Mouse (Mus musculus): ENCODE data around the gene Hoxd10. TPM values are rescaled to one million over a fixed set of nuclear protein-coding genes. Genes with fewer than 3 reads are reported as not detected.

Hoxd10 gene
- polyA plus RNA-seq, 1 experiment from 2014 or later = not detected

- Histone ChIP-seq H3K9me3 (no peaks in the 10 kb centered on the region), H3K4me1 (peaks cover 7% of the 10 kb centered on the region; the same call in 1 of the 2 replicates)
Measured at GRCm38 (mm10) chr2:74677106-74677505, 14.6 kb upstream of the Hoxd10 start.

GRCm38 (mm10) chr2:74678891-74679595, 12.7 kb upstream of the Hoxd10 start, which contains the start of gene Hoxd11:
TSS of gene Hoxd11 (plus strand) at chr2:74679557.
- 1% methylated on average over 15 of the region's 15 CpGs for WGBS
- no peak within 1 kb of the TSS for H3K4me3 ChIP-seq
- no peak within 1 kb of the TSS for H3K4me2 ChIP-seq
- H3K27ac ChIP-seq = no peak within 1 kb of the TSS
- H3K27me3 ChIP-seq (replicated peaks) = peaks cover 99% of the 10 kb centered on the region
- ATAC-seq (replicated peaks) = no peak
- H3K4me1 ChIP-seq = peaks cover 10% of the 10 kb centered on the region; the same call in 1 of the 2 replicates
- H3K9ac ChIP-seq = no peak within 1 kb of the TSS
- no peaks in the 10 kb centered on the region for H3K36me3 ChIP-seq (replicated peaks)
- no peaks in the 10 kb centered on the region for H3K9me3 ChIP-seq

More at GRCm38 (mm10) chr2:74677106-74677505, 14.6 kb upstream of the Hoxd10 start:
- H3K4me2 ChIP-seq = no peak overlapping the region
- no peaks in the 10 kb centered on the region for H3K36me3 ChIP-seq (replicated peaks)
- H3K9ac ChIP-seq = no peak overlapping the region
- peaks cover 100% of the 10 kb centered on the region for H3K27me3 ChIP-seq (replicated peaks)
- 14% methylated on average over 2 of the region's 2 CpGs for WGBS
- no peak for ATAC-seq (replicated peaks)
- no peak overlapping the region for H3K4me3 ChIP-seq
- H3K27ac ChIP-seq = no peak overlapping the region

DNA sequence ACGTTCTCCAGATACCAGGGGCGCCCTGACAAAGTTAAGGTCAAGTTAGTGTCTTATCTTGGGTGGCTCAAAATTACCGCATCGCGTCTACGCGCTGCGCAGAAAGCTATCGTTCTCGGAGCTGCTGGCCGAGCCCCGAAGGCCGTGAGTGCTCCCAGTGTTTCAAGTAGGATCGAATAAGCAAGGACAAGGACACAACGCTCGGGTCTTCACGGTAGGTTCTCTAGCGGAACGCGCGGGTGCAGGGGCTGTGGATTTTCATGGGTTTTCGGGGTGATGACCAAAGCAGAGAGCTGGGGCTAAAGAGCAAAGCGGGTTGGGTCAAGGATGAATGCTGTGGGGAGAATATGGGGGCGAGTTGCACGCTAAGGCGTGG, 12.1 kb upstream of the Hoxd10 start:
- Histone ChIP-seq H3K4me3 (no peak overlapping the region), H3K27ac (no peak overlapping the region)
- ATAC-seq (replicated peaks) = no peak

GRCm38 (mm10) chr2:74679980-74680379, 11.7 kb upstream of the Hoxd10 start:
- under 1% methylated on average over 23 of the region's 23 CpGs for WGBS
- H3K27ac ChIP-seq = no peak overlapping the region
- no peak for ATAC-seq (replicated peaks)
- H3K9me3 ChIP-seq = no peaks in the 10 kb centered on the region
- peaks cover 10% of the 10 kb centered on the region; the same call in 1 of the 2 replicates for H3K4me1 ChIP-seq
- H3K9ac ChIP-seq = no peak overlapping the region
- H3K27me3 ChIP-seq (replicated peaks) = peaks cover 99% of the 10 kb centered on the region
- H3K4me2 ChIP-seq = no peak overlapping the region
- H3K36me3 ChIP-seq (replicated peaks) = no peaks in the 10 kb centered on the region
- no peak overlapping the region for H3K4me3 ChIP-seq

More for the DNA sequence above, 12.1 kb upstream of the Hoxd10 start:
- H3K9ac ChIP-seq = no peak overlapping the region
- no peaks in the 10 kb centered on the region for H3K36me3 ChIP-seq (replicated peaks)
- 2% methylated on average over 26 of the region's 26 CpGs for WGBS
- H3K4me1 ChIP-seq = peaks cover 10% of the 10 kb centered on the region; the same call in 1 of the 2 replicates
- no peak overlapping the region for H3K4me2 ChIP-seq
- peaks cover 99% of the 10 kb centered on the region for H3K27me3 ChIP-seq (replicated peaks)
- H3K9me3 ChIP-seq = no peaks in the 10 kb centered on the region

- H3K27me3 ChIP-seq (replicated peaks) = peaks cover 98% of the 10 kb centered on the region
- peaks cover 10% of the 10 kb centered on the region; the same call in 1 of the 2 replicates for H3K4me1 ChIP-seq
- no peaks in the 10 kb centered on the region for H3K36me3 ChIP-seq (replicated peaks)
- H3K27ac ChIP-seq = no peak overlapping the region
- WGBS = under 1% methylated on average over 21 of the region's 21 CpGs
- H3K4me3 ChIP-seq = no peak overlapping the region
- H3K9ac ChIP-seq = no peak overlapping the region
- no peak for ATAC-seq (replicated peaks)
- no peaks in the 10 kb centered on the region for H3K9me3 ChIP-seq
- no peak overlapping the region for H3K4me2 ChIP-seq
Measured at GRCm38 (mm10) chr2:74680561-74681398, 10.9 kb upstream of the Hoxd10 start.

- WGBS = under 1% methylated on average over 70 of the region's 78 CpGs
- 0 out of 2 replicates have a peak, but pooled peaks have one; percentile 14 for ATAC-seq (replicated peaks)
- no peak overlapping the region for H3K9ac ChIP-seq
- no peaks in the 10 kb centered on the region for H3K36me3 ChIP-seq (replicated peaks)
- peaks cover 10% of the 10 kb centered on the region; the same call in 1 of the 2 replicates for H3K4me1 ChIP-seq
- no peak overlapping the region for H3K4me2 ChIP-seq
- no peak overlapping the region for H3K27ac ChIP-seq
- H3K4me3 ChIP-seq = no peak overlapping the region
- no peaks in the 10 kb centered on the region for H3K9me3 ChIP-seq
- peaks cover 94% of the 10 kb centered on the region for H3K27me3 ChIP-seq (replicated peaks)
Measured at GRCm38 (mm10) chr2:74681594-74682531, 9.9 kb upstream of the Hoxd10 start.

DNA sequence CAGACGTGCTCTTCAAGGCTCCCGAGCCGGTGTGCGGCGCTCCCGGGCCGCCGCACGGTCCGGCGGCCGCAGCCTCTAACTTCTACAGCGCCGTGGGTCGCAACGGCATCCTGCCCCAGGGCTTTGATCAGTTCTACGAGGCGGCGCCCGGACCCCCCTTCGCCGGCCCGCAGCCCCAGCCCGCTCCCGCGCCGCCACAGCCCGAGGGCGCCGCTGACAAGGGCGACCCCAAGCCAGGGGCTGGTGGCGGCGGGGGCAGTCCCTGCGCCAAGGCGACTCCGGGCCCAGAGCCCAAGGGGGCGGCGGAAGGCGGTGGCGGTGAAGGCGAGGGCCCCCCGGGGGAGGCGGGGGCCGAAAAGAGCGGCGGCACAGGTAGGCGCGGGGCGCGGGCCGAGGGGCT, 8.9 kb upstream of the Hoxd10 start:
- H3K9me3 ChIP-seq = no peaks in the 10 kb centered on the region
- H3K4me1 ChIP-seq = peaks cover 10% of the 10 kb centered on the region; the same call in 1 of the 2 replicates
- 0 out of 2 replicates have a peak overlapping the region, but pooled peaks have one; percentile 9 for H3K4me2 ChIP-seq
- no peaks in the 10 kb centered on the region for H3K36me3 ChIP-seq (replicated peaks)
- WGBS = under 1% methylated on average over 51 of the region's 51 CpGs
- H3K9ac ChIP-seq = no peak overlapping the region
- 0 out of 2 replicates have a peak, but pooled peaks have one; percentile 24 for ATAC-seq (replicated peaks)
- no peak overlapping the region for H3K27ac ChIP-seq
- no peak overlapping the region for H3K4me3 ChIP-seq
- peaks cover 94% of the 10 kb centered on the region for H3K27me3 ChIP-seq (replicated peaks)

DNA sequence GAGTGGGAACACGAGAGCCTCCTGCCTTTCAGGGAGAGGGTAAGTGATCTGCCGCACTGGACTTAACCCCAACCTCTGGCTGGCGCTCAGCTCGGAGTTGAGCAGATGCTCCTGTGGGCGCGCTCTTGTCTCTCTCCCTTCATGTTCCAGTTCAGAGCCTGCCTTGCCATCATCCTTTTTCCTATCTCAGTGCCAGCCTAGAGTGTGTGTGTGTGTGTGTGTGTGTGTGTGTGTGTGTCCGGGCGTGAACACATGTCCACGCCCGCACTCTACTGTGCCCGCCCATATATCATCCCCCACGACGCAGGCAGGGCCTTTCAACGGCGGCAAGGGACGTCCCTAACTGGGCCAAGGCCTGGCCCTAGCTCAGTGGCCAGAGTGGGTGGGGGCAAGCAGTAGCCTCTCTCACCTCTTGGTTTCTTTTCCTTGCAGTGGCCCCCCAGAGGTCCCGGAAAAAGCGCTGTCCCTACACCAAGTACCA, 8.2 kb upstream of the Hoxd10 start:
- Histone ChIP-seq H3K9ac (no peak overlapping the region), H3K27ac (no peak overlapping the region), H3K27me3 (replicated peaks) (peaks cover 94% of the 10 kb centered on the region), H3K4me1 (peaks cover 10% of the 10 kb centered on the region; the same call in 1 of the 2 replicates), H3K36me3 (replicated peaks) (no peaks in the 10 kb centered on the region), H3K4me2 (no peak overlapping the region), H3K4me3 (no peak overlapping the region), H3K9me3 (no peaks in the 10 kb centered on the region)
- 1% methylated on average over 18 of the region's 18 CpGs for WGBS
- no peak for ATAC-seq (replicated peaks)

GRCm38 (mm10) chr2:74684106-74684505, 7.6 kb upstream of the Hoxd10 start:
- Histone ChIP-seq H3K27me3 (replicated peaks) (peaks cover 94% of the 10 kb centered on the region), H3K36me3 (replicated peaks) (no peaks in the 10 kb centered on the region), H3K4me3 (no peak overlapping the region), H3K4me1 (peaks cover 10% of the 10 kb centered on the region; the same call in 1 of the 2 replicates), H3K4me2 (no peak overlapping the region), H3K9me3 (no peaks in the 10 kb centered on the region), H3K9ac (no peak overlapping the region), H3K27ac (no peak overlapping the region)
- ATAC-seq (replicated peaks) = no peak
- WGBS = 2% methylated on average over 12 of the region's 12 CpGs

DNA sequence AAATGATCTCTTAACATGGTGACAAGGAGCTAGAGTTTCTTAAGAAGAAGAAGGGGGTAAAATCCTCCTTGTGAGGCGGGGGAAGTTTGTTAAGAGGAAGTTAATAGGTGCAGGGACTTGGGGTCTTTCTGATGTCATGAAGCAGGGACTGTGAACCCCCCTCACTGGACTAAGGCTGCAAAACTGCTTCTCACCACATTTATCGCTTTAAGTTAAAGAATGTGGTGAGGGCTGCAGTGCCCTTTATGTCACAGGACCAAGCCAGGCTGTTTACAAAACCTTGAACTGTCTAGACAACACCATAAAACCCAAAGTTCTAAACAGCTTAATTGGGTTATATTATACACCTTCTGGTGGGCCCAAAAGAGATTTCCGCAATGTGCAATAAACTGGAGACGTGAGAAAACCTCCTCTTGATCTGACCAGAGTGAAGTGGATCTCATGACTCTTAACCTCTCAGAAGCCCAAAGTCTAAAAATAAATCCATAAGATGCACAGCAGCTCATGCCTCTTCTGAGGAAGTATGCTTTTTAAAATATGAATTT, 6.6 kb upstream of the Hoxd10 start:
- H3K27me3 ChIP-seq (replicated peaks) = peaks cover 91% of the 10 kb centered on the region
- no peak overlapping the region for H3K4me2 ChIP-seq
- 15% methylated on average over 4 of the region's 4 CpGs for WGBS
- ATAC-seq (replicated peaks) = no peak
- H3K27ac ChIP-seq = no peak overlapping the region
- no peaks in the 10 kb centered on the region for H3K36me3 ChIP-seq (replicated peaks)
- H3K4me1 ChIP-seq = peaks cover 10% of the 10 kb centered on the region; the same call in 1 of the 2 replicates
- no peak overlapping the region for H3K9ac ChIP-seq
- H3K9me3 ChIP-seq = no peaks in the 10 kb centered on the region
- H3K4me3 ChIP-seq = no peak overlapping the region

GRCm38 (mm10) chr2:74686301-74686987, 5.3 kb upstream of the Hoxd10 start:
- Histone ChIP-seq H3K4me2 (no peak overlapping the region), H3K27me3 (replicated peaks) (peaks cover 87% of the 10 kb centered on the region), H3K9me3 (no peaks in the 10 kb centered on the region), H3K9ac (no peak overlapping the region), H3K27ac (no peak overlapping the region), H3K4me1 (peaks cover 10% of the 10 kb centered on the region; the same call in 1 of the 2 replicates), H3K36me3 (replicated peaks) (no peaks in the 10 kb centered on the region), H3K4me3 (no peak overlapping the region)
- no peak for ATAC-seq (replicated peaks)
- 5% methylated on average over 17 of the region's 17 CpGs for WGBS
